Mouse (Mus musculus) thymus, postnatal 10 days (tissue): ENCODE data around the gene Atp8b2.

ENCODE experiments used
- DNase-seq, 2 experiments: peaks; one replicate each; pipeline ENCODE4 v3.0.0; 2021; ENCODE audit warnings: low spot score in 2 of 2

Gene Atp8b2

GRCm38 (mm10) chr3:89963221-89963763 is at the start of gene Atp8b2:
Gene Atp8b2, minus strand, starts transcription at chr3:89963508.
- DNase-seq, result peak; percentile 48 to 68

- DNase-seq, result no peak
These were observed 47.0 kb upstream of the Atp8b2 start for GRCm38 (mm10) chr3:90010291-90010690.

GRCm38 (mm10) chr3:90004091-90004796 is 40.9 kb upstream of the Atp8b2 start:
- no peak for DNase-seq

- no peak for DNase-seq
These were observed 36.5 kb upstream of the Atp8b2 start for GRCm38 (mm10) chr3:89999830-90000229.

GRCm38 (mm10) chr3:89999090-89999489 is 35.8 kb upstream of the Atp8b2 start:
- DNase-seq, result no peak

- peak; percentile 90 to 91 for DNase-seq
These were observed 35.3 kb upstream of the Atp8b2 start, which contains the start of gene Hax1 for GRCm38 (mm10) chr3:89998612-89999054. Gene Hax1, minus strand, starts transcription at chr3:89998780.

- DNase-seq, result no peak
These were observed 34.6 kb upstream of the Atp8b2 start for GRCm38 (mm10) chr3:89997791-89998495.

GRCm38 (mm10) chr3:89994807-89995515 is 31.7 kb upstream of the Atp8b2 start:
- DNase-seq, result no peak

- no peak for DNase-seq
These were observed 24.5 kb upstream of the Atp8b2 start for GRCm38 (mm10) chr3:89987822-89988221.

- DNase-seq, result no peak
These were observed 23.9 kb upstream of the Atp8b2 start for GRCm38 (mm10) chr3:89987211-89987610.

GRCm38 (mm10) chr3:89982426-89982825 is 19.1 kb upstream of the Atp8b2 start:
- DNase-seq, result no peak

GRCm38 (mm10) chr3:89976859-89977258 is 13.6 kb upstream of the Atp8b2 start:
- DNase-seq, result no peak

GRCm38 (mm10) chr3:89968509-89968908 is 5.2 kb upstream of the Atp8b2 start:
- DNase-seq, result no peak

- peak in 1 of 2 experiments; percentile 55 for DNase-seq
These were observed 3.6 kb upstream of the Atp8b2 start for GRCm38 (mm10) chr3:89966946-89967345.

- DNase-seq, result no peak
These were observed 2.7 kb upstream of the Atp8b2 start for GRCm38 (mm10) chr3:89965972-89966371.

- DNase-seq, result no peak
These were observed 2.2 kb upstream of the Atp8b2 start for GRCm38 (mm10) chr3:89965557-89965956.

- DNase-seq, result peak; percentile 36 to 44
These were observed 825 bp upstream of the Atp8b2 start for GRCm38 (mm10) chr3:89963926-89964739.

GRCm38 (mm10) chr3:89962751-89963220 is 522 bp downstream of the Atp8b2 start:
- DNase-seq, result peak in 1 of 2 experiments; percentile 40

- no peak for DNase-seq
These were observed 1.1 kb downstream of the Atp8b2 start for GRCm38 (mm10) chr3:89962059-89962750.

GRCm38 (mm10) chr3:89961436-89961835 is 1.9 kb downstream of the Atp8b2 start:
- DNase-seq, result no peak
